Mouse (Mus musculus) embryonic facial prominence, embryonic 12.5 days (tissue): ENCODE measurements around the gene Zfp956. TPM values are rescaled to one million over a fixed set of nuclear protein-coding genes. Genes with fewer than 3 reads are reported as not detected.
A peak's percentile ranks its signal among the peaks of the same experiment; 100 is the strongest.

Experiments
- ATAC-seq: fragments of 200-750 bp; cut with Nextera tagmentation; 2 replicates; pipeline ENCODE4 v1.8.0; 2017; ENCODE audit not compliant: insufficient number of reproducible peaks, insufficient read depth, low FRiP score, low TSS enrichment
- H3K27ac ChIP-seq: fragments of 300-500 bp; sonication (generic); 2 replicates; pipeline ENCODE4 v1.5.1; 2016; ENCODE audit warnings: mild to moderate bottlenecking
- H3K27me3 ChIP-seq: fragments of 300-500 bp; sonication (generic); 2 replicates; pipeline ENCODE4 v1.6.1; 2016; ENCODE audit warnings: mild to moderate bottlenecking, moderate library complexity
- H3K36me3 ChIP-seq: fragments of 300-500 bp; sonication (generic); 2 replicates; pipeline ENCODE4 v1.6.1; 2016; ENCODE audit warnings: mild to moderate bottlenecking
- H3K4me1 ChIP-seq: fragments of 300-500 bp; sonication (generic); 2 replicates; pipeline ENCODE4 v1.6.1; 2016
- H3K4me2 ChIP-seq: fragments of 300-500 bp; sonication (generic); replicated peaks from 2 replicates; pipeline ENCODE4 v1.6.1; 2016; ENCODE audit warnings: mild to moderate bottlenecking, moderate library complexity
- H3K4me3 ChIP-seq: fragments of 300-500 bp; sonication (generic); 2 replicates; pipeline ENCODE4 v1.5.1; 2016; ENCODE audit warnings: mild to moderate bottlenecking
- H3K9ac ChIP-seq: fragments of 300-500 bp; sonication (generic); 2 replicates; pipeline ENCODE4 v1.6.1; 2016; ENCODE audit warnings: mild to moderate bottlenecking, moderate library complexity
- H3K9me3 ChIP-seq: fragments of 300-500 bp; sonication (generic); 2 replicates; pipeline ENCODE4 v1.6.1; 2016; ENCODE audit warnings: mild to moderate bottlenecking, moderate library complexity
- WGBS: fragments of 180-500 bp; shearing (Covaris S2); methylation state at CpG from one replicate; pipeline ENCODE4 v1.1.7; 2016; 5-methylcytosine and 5-hydroxymethylcytosine counted together
- polyA plus RNA-seq: library from polyadenylated mRNA; unstranded; fragments of >200 nt; fragmentation: Nextera tagmentation; extraction: Ambion mirVana; gene quantifications from 2 replicates; pipeline ENCODE4 v1.2.1, GENCODE M21; 2016

Gene Zfp956
- 14.7 and 15.3 TPM in 2 replicates for polyA plus RNA-seq

DNA sequence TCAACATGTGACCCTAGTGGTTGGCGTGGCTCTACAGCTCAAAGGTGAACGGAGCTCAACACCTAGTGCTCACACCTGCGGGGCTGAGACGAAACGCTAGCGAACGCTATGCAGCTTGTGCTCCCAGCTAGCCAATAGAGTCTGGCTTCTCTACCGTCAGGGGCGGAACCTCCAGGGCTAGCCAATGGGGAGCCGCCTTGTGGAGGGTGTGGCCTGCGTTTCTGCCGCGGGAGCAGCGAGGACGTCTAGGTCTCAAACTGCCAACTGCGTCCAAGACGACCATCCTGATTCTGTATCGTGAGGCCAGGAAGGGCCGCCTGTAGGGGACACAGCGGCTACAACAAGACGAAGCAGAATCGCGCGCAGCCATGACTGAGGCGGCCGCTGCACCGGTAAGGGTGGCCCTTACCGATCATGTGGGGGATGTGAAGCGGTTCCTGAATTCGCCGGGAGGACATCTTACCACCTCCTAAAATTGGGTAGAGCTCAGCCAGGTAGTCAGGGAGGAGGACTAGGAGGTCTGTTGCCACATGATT is at the start of gene Zfp956:
Gene Zfp956 (plus strand): TSS at position 200 of the 536 bp plus-strand sequence.
- Histone ChIP-seq H3K27ac (peak within 1 kb of the TSS; percentile 56), H3K9ac (peak within 1 kb of the TSS; percentile 73), H3K4me2 (peak within 1 kb of the TSS; percentile 76), H3K4me3 (peak within 1 kb of the TSS; percentile 73), H3K36me3 (peaks cover 16% of the 10 kb centered on the region), H3K27me3 (no peaks in the 10 kb centered on the region), H3K9me3 (no peaks in the 10 kb centered on the region), H3K4me1 (peaks cover 11% of the 10 kb centered on the region; the same call in 1 of the 2 replicates)
- ATAC-seq: peak; percentile 99
- WGBS: under 1% methylated on average over 31 of the region's 31 CpGs

GRCm38 (mm10) chr6:47903587-47903986 is 49.6 kb upstream of the Zfp956 start:
- Histone ChIP-seq H3K27ac (no peak overlapping the region), H3K4me1 (no peaks in the 10 kb centered on the region), H3K9me3 (0 out of 2 replicates have a peak, but pooled peaks cover 5% of the 10 kb centered on the region), H3K4me3 (no peak overlapping the region), H3K4me2 (no peak overlapping the region), H3K9ac (no peak overlapping the region), H3K27me3 (peaks cover 15% of the 10 kb centered on the region; the same call in 1 of the 2 replicates), H3K36me3 (peaks cover 92% of the 10 kb centered on the region)
- ATAC-seq: no peak
- WGBS: 78% methylated on average over 4 of the region's 4 CpGs

GRCm38 (mm10) chr6:47904361-47904760 is 48.8 kb upstream of the Zfp956 start:
- WGBS: 35% methylated on average over 19 of the region's 19 CpGs
- H3K27me3 ChIP-seq: peaks cover 15% of the 10 kb centered on the region; the same call in 1 of the 2 replicates
- H3K9ac ChIP-seq: no peak overlapping the region
- peaks cover 85% of the 10 kb centered on the region for H3K36me3 ChIP-seq
- no peaks in the 10 kb centered on the region for H3K4me1 ChIP-seq
- no peak overlapping the region for H3K27ac ChIP-seq
- 0 out of 2 replicates have a peak, but pooled peaks cover 5% of the 10 kb centered on the region for H3K9me3 ChIP-seq
- no peak overlapping the region for H3K4me3 ChIP-seq
- no peak overlapping the region for H3K4me2 ChIP-seq
- ATAC-seq: no peak

DNA sequence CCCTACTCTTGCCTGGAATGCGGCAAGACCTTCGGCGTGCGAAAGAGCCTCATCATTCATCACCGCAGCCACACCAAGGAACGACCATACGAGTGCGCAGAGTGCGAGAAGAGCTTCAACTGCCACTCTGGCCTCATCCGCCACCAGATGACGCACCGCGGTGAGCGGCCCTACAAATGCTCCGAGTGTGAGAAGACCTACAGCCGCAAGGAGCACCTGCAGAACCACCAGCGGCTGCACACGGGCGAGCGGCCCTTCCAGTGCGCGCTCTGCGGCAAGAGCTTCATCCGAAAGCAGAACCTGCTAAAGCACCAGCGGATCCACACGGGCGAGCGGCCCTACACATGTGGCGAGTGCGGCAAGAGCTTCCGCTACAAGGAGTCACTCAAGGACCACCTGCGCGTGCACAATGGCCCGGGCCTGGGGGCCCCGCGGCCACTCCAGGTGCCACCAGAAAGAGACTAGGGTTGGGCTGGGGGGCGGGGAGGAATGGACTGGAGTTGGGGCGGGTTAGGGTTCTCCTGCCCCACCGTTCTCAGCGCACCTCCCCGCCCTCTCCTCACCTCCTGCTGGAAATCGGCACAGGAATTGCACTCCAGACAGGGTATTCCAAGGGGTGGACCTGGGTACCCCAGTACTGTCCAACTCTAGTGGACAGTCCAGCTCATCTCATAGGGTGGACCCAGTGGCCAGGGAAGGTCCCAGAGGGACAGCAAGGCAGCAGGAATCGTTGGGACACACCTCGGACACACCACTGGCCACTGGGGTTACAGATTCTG is 48.1 kb upstream of the Zfp956 start:
- H3K9me3 ChIP-seq: 0 out of 2 replicates have a peak, but pooled peaks cover 5% of the 10 kb centered on the region
- no peak for ATAC-seq
- H3K4me3 ChIP-seq: no peak overlapping the region
- H3K36me3 ChIP-seq: peaks cover 81% of the 10 kb centered on the region
- H3K27me3 ChIP-seq: peaks cover 15% of the 10 kb centered on the region; the same call in 1 of the 2 replicates
- WGBS: 56% methylated on average over 44 of the region's 44 CpGs
- H3K27ac ChIP-seq: no peak overlapping the region
- no peak overlapping the region for H3K4me2 ChIP-seq
- no peaks in the 10 kb centered on the region for H3K4me1 ChIP-seq
- no peak overlapping the region for H3K9ac ChIP-seq

DNA sequence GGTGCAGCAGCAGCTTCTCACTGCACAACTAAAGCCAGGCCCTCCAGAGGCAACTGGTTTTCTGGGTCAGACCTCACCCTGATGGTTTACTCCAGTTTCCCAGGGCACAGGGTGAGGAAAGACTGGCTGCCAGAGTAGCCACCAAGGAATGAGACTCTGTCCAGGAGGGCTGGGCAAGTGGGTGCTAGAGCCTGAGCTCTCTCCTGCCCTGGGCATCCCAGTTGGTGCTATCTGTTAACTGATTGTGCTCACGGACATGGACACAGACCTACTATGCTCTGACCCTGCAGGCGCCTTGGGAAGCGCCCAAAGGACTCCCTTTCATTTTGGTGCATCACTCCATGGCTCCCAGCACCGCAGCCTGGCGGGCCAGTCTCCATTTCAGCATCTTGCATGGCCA is 46.9 kb upstream of the Zfp956 start:
- 95% methylated on average over 5 of the region's 5 CpGs for WGBS
- Histone ChIP-seq H3K36me3 (peaks cover 69% of the 10 kb centered on the region), H3K4me3 (no peak overlapping the region), H3K4me1 (no peaks in the 10 kb centered on the region), H3K4me2 (no peak overlapping the region), H3K27me3 (peaks cover 15% of the 10 kb centered on the region; the same call in 1 of the 2 replicates), H3K9me3 (0 out of 2 replicates have a peak, but pooled peaks cover 5% of the 10 kb centered on the region), H3K9ac (no peak overlapping the region), H3K27ac (no peak overlapping the region)
- ATAC-seq: no peak

- ATAC-seq: no peak
- Histone ChIP-seq H3K9ac (no peak overlapping the region), H3K4me3 (no peak overlapping the region), H3K4me2 (no peak overlapping the region), H3K4me1 (no peaks in the 10 kb centered on the region), H3K9me3 (0 out of 2 replicates have a peak, but pooled peaks cover 5% of the 10 kb centered on the region), H3K27me3 (peaks cover 9% of the 10 kb centered on the region; the same call in 1 of the 2 replicates), H3K27ac (no peak overlapping the region), H3K36me3 (peaks cover 44% of the 10 kb centered on the region)
- 80% methylated on average over 1 of the region's 1 CpGs for WGBS
Observed at GRCm38 (mm10) chr6:47909007-47909406, 44.2 kb upstream of the Zfp956 start.

DNA sequence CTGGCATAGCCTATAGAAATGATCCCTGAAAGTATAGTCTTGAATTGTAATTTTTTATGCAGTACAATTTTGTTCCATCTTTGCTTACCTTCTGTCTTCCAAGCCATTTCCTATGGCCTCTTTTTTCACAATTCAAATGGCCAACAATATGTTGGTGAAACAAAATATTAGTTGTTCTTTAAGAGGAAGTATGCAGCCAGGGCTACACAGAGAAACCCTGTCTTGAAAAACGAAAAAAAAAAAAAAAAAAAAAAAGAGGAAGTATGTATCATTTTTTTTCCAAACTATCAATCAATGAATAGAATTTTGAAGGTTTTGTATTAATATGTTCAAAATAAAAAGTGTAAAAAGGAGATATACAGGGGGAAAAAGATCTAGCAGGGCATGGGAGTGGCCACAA is 41.5 kb upstream of the Zfp956 start:
- H3K4me3 ChIP-seq: no peak overlapping the region
- no peaks in the 10 kb centered on the region for H3K27me3 ChIP-seq
- no peak overlapping the region for H3K9ac ChIP-seq
- no peak overlapping the region for H3K4me2 ChIP-seq
- no peaks in the 10 kb centered on the region for H3K9me3 ChIP-seq
- H3K27ac ChIP-seq: no peak overlapping the region
- H3K4me1 ChIP-seq: no peaks in the 10 kb centered on the region
- no peak for ATAC-seq
- peaks cover 17% of the 10 kb centered on the region; the same call in 1 of the 2 replicates for H3K36me3 ChIP-seq
- WGBS: 66% methylated on average over 1 of the region's 1 CpGs

DNA sequence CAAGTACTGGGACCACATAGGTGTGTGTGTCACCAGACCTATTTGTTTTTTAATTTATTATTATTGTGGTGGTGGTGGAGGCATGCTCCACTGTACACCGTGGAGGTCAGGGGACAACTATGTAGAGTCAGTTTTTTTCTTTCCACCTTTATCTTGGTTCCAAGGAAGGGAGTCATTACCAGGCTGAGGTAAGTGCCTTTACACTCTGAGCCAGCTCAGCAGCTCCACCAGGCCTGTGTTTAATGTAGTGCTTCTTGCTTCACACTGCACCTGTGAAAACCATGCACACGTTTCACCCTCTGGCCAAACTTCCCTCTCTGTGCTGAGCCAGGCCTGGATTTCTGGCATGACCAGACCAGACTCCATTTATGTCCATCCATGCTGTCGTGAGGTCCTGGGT is 40.2 kb upstream of the Zfp956 start:
- H3K27ac ChIP-seq: no peak overlapping the region
- ATAC-seq: no peak
- H3K9me3 ChIP-seq: no peaks in the 10 kb centered on the region
- no peaks in the 10 kb centered on the region for H3K27me3 ChIP-seq
- WGBS: 64% methylated on average over 3 of the region's 3 CpGs
- H3K36me3 ChIP-seq: peaks cover 4% of the 10 kb centered on the region; the same call in 1 of the 2 replicates
- no peak overlapping the region for H3K4me2 ChIP-seq
- H3K4me1 ChIP-seq: no peaks in the 10 kb centered on the region
- no peak overlapping the region for H3K4me3 ChIP-seq
- no peak overlapping the region for H3K9ac ChIP-seq

DNA sequence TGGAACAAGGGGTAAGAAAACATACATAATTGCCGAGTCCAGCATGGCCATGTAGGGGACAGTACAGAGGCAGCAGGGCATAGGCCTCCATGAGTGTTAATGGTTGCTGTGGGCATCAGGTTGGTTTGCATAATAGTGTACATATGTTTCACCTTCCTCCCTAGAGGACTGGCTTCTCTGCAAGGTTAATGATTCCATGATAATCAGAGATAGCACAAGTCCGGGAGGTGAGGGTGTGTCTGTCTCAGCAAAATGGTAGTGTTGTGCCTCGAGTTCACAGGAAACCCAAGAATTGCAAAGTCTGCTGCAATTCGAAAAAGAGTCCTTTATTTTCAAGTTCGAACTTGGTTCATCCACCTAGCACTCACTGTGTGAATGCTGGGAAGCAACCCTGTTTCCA is 36.1 kb upstream of the Zfp956 start:
- 75% methylated on average over 5 of the region's 5 CpGs for WGBS
- Histone ChIP-seq H3K9me3 (no peaks in the 10 kb centered on the region), H3K27me3 (no peaks in the 10 kb centered on the region), H3K4me3 (no peak overlapping the region), H3K27ac (no peak overlapping the region), H3K9ac (no peak overlapping the region), H3K4me1 (peaks cover 9% of the 10 kb centered on the region), H3K4me2 (no peak overlapping the region), H3K36me3 (no peaks in the 10 kb centered on the region)
- ATAC-seq: no peak

DNA sequence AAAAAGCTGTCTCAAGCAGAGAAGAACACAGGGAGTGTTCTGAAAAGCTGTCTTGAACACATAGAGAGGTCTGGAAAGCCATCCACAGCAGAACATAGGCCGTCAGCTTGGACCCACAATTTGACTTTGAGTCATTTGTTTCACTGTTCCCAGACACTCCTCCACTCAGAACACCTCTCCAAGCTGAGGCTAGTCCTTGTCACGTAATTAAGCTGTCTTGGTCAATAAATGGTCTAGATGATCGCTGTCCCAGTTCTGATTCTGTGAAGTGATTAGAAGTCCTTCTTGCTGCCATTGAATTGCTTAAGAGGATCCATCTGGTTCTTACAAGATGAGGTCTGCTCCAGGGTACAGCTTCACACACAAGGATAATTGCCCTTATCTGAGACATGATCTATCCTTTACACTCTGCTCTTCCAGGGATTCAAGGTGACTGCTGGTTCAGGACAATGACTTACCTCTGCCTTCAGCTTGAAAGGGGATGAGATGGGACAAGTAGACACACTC is 34.4 kb upstream of the Zfp956 start:
- Histone ChIP-seq H3K27ac (no peak overlapping the region), H3K9me3 (no peaks in the 10 kb centered on the region), H3K36me3 (no peaks in the 10 kb centered on the region), H3K4me1 (peaks cover 12% of the 10 kb centered on the region), H3K4me2 (no peak overlapping the region), H3K9ac (no peak overlapping the region), H3K4me3 (no peak overlapping the region), H3K27me3 (no peaks in the 10 kb centered on the region)
- WGBS: 73% methylated on average over 3 of the region's 3 CpGs
- no peak for ATAC-seq

- Histone ChIP-seq H3K27me3 (no peaks in the 10 kb centered on the region), H3K4me2 (peak overlapping the region; percentile 76), H3K9ac (peak overlapping the region; percentile 88; the same call in 1 of the 2 replicates), H3K4me3 (peak overlapping the region; percentile 84), H3K36me3 (no peaks in the 10 kb centered on the region), H3K9me3 (no peaks in the 10 kb centered on the region), H3K4me1 (peaks cover 12% of the 10 kb centered on the region), H3K27ac (peak overlapping the region; percentile 97)
- ATAC-seq: peak; percentile 16; the same call in 1 of the 2 replicates
- WGBS: 27% methylated on average over 11 of the region's 11 CpGs
Observed at GRCm38 (mm10) chr6:47919646-47920446, 33.3 kb upstream of the Zfp956 start.
